Mouse (Mus musculus) erythroblast, embryonic 14.5 days (primary cell): ENCODE measurements around the gene 4930558K02Rik.

Source experiments
- GATA1 ChIP-seq: IDR thresholded peaks from 2 replicates; pipeline ENCODE4 v1.6.1; 2012; ENCODE audit warnings: low read length, inconsistent platforms, mixed read lengths
- TAL1 ChIP-seq: IDR thresholded peaks from 3 replicates; pipeline ENCODE4 v1.6.1; 2012; ENCODE audit warnings: low read length, inconsistent platforms, mixed read lengths

- TF ChIP-seq GATA1 (no peak), TAL1 (no peak)
Observed at GRCm38 (mm10) chr1:161991846-161992245, 12.4 kb upstream of the 4930558K02Rik start.
